Comparison of ENCODE assay signal across 8 mouse cellular contexts in genomic region chr11:117275999-117276398, GRCm38 (mm10).
DNase-seq lines count a peak whose midpoint lies in the region; ATAC-seq and TF ChIP-seq lines count a peak whose summit lies in the region.

No protein-coding gene starts in this region.

- no peak overlapping the region for H3K27ac ChIP-seq in forebrain, postnatal 0 days (ENCODE audit: low read depth, low read length)
- H3K27ac ChIP-seq in hindbrain, embryonic 16.5 days (ENCODE audit: low read depth, low read length): peak overlapping the region; percentile 45
- peak overlapping the region; percentile 16 for H3K27ac ChIP-seq in lung, postnatal 0 days (ENCODE audit: low read length)

- 22% methylated on average over 6 of the region's 6 CpGs for WGBS in forebrain, postnatal 0 days
- 21% methylated on average over 6 of the region's 6 CpGs for WGBS in hindbrain, embryonic 16.5 days
- WGBS in lung, postnatal 0 days: 39% methylated on average over 6 of the region's 6 CpGs

- TF ChIP-seq EP300 in lung, postnatal 0 days (IDR thresholded peaks at IDR 0.05): peak; percentile 58; the same call in 1 of the 2 replicates

- no peaks in the 10 kb centered on the region for H3K9me3 ChIP-seq in forebrain, postnatal 0 days (ENCODE audit: low read length)
- H3K9me3 ChIP-seq in hindbrain, embryonic 16.5 days (ENCODE audit: control insufficient read depth, low read length): no peaks in the 10 kb centered on the region
- H3K9me3 ChIP-seq in lung, postnatal 0 days (ENCODE audit: low read length): no peaks in the 10 kb centered on the region

- H3K27me3 ChIP-seq in forebrain, postnatal 0 days (ENCODE audit: insufficient read depth, low read length): no peaks in the 10 kb centered on the region
- no peaks in the 10 kb centered on the region for H3K27me3 ChIP-seq in hindbrain, embryonic 16.5 days (replicated peaks; ENCODE audit: control insufficient read depth, insufficient read depth, low read length)
- no peaks in the 10 kb centered on the region for H3K27me3 ChIP-seq in lung, postnatal 0 days (replicated peaks; ENCODE audit: insufficient read depth, low read length)

- no peak for TF ChIP-seq CTCF in forebrain, postnatal 0 days (IDR thresholded peaks at IDR 0.05; ENCODE audit: low read depth)
- no peak for TF ChIP-seq CTCF in lung, postnatal 0 days (IDR thresholded peaks at IDR 0.05)

- peak; percentile 70 for DNase-seq in ovary, adult 18-20 months (ENCODE audit: low spot score)
- no peak for DNase-seq in ovary, postnatal 10 days (ENCODE audit: low spot score)
- DNase-seq in forebrain, postnatal 0 days: peak; percentile 36
- DNase-seq in lung, postnatal 0 days (ENCODE audit: low spot score): peak; percentile 78
- no peak for DNase-seq in retina, postnatal 1 day
- no peak for DNase-seq in right cerebral cortex, postnatal 14 days

- no peak overlapping the region for H3K9ac ChIP-seq in forebrain, postnatal 0 days
- H3K9ac ChIP-seq in hindbrain, embryonic 16.5 days (ENCODE audit: low read depth, low read length): 0 out of 2 replicates have a peak overlapping the region, but pooled peaks have one; percentile 28
- H3K9ac ChIP-seq in lung, postnatal 0 days (replicated peaks; ENCODE audit: low read depth): no peak overlapping the region

- H3K4me3 ChIP-seq in forebrain, postnatal 0 days (ENCODE audit: low read depth, low read length): no peak overlapping the region
- no peak overlapping the region for H3K4me3 ChIP-seq in hindbrain, embryonic 16.5 days (ENCODE audit: low read length)
- H3K4me3 ChIP-seq in lung, postnatal 0 days (ENCODE audit: low read depth, low read length): no peak overlapping the region

- no peak overlapping the region for H3K4me2 ChIP-seq in forebrain, postnatal 0 days (ENCODE audit: low read depth)
- no peak overlapping the region for H3K4me2 ChIP-seq in hindbrain, embryonic 16.5 days (ENCODE audit: low read length)
- no peak overlapping the region for H3K4me2 ChIP-seq in lung, postnatal 0 days (replicated peaks; ENCODE audit: low read depth, low read length)

- no peaks in the 10 kb centered on the region for H3K4me1 ChIP-seq in forebrain, postnatal 0 days (ENCODE audit: insufficient read depth)
- H3K4me1 ChIP-seq in hindbrain, embryonic 16.5 days (ENCODE audit: control insufficient read depth, insufficient read depth, low read depth, low read length): peaks cover 20% of the 10 kb centered on the region
- H3K4me1 ChIP-seq in lung, postnatal 0 days (ENCODE audit: insufficient read depth, low read depth, low read length): peaks cover 13% of the 10 kb centered on the region

- no peaks in the 10 kb centered on the region for H3K36me3 ChIP-seq in forebrain, postnatal 0 days (ENCODE audit: insufficient read depth)
- H3K36me3 ChIP-seq in hindbrain, embryonic 16.5 days (ENCODE audit: control insufficient read depth, insufficient read depth, low read length): no peaks in the 10 kb centered on the region
- no peaks in the 10 kb centered on the region for H3K36me3 ChIP-seq in lung, postnatal 0 days (ENCODE audit: insufficient read depth, low read length)

- ATAC-seq in forebrain, postnatal 0 days: peak; percentile 73
- peak; percentile 87 for ATAC-seq in hindbrain, embryonic 16.5 days
- peak; percentile 80 for ATAC-seq in lung, postnatal 0 days
- no peak for ATAC-seq in megakaryocyte, adult 5-6 weeks (ENCODE audit: poor library complexity, severe bottlenecking)

Comparison
In these comparisons a context has a peak if more than half of its experiments do, and no peak if none do; other contexts are left out.
1. DNase-seq: peak in ovary, adult 18-20 months (single experiment), forebrain, postnatal 0 days (single experiment) and lung, postnatal 0 days (single experiment); none in ovary, postnatal 10 days (single experiment), retina, postnatal 1 day (single experiment) and right cerebral cortex, postnatal 14 days (single experiment).